In genomic region chr8:7163361-7163760, GRCm38 (mm10) we compare ENCODE assay signal across 29 mouse cellular contexts.
DNase-seq lines count a peak whose midpoint lies in the region; ATAC-seq and TF ChIP-seq lines count a peak whose summit lies in the region.
"Had no signal": no experiment of that assay in that cellular context is flagged by ENCODE, and none has a peak within 500 bp of the region (broad histone marks: within the 10 kb centered on the region; RNA-seq: fewer than 3 reads in every experiment).

No protein-coding gene starts in this region.

- no peak overlapping the region for H3K4me2 ChIP-seq in lung, embryonic 14.5 days
- H3K4me2 ChIP-seq in lung, embryonic 16.5 days (ENCODE audit: low read depth, low read length), result no peak overlapping the region
- H3K4me2 ChIP-seq: embryonic facial prominence, embryonic 13.5 days; forebrain, embryonic 12.5 days; forebrain, embryonic 15.5 days; heart, embryonic 12.5 days; heart, embryonic 15.5 days; hindbrain, embryonic 14.5 days had no signal

- no peak overlapping the region for H3K9ac ChIP-seq in lung, embryonic 14.5 days
- no peak overlapping the region for H3K9ac ChIP-seq in lung, embryonic 16.5 days (ENCODE audit: low read length)
- H3K9ac ChIP-seq: embryonic facial prominence, embryonic 13.5 days; forebrain, embryonic 12.5 days; forebrain, embryonic 15.5 days; heart, embryonic 12.5 days; heart, embryonic 15.5 days; hindbrain, embryonic 14.5 days had no signal

- no peaks in the 10 kb centered on the region for H3K27me3 ChIP-seq in lung, embryonic 14.5 days (ENCODE audit: insufficient read depth, low read length)
- no peaks in the 10 kb centered on the region for H3K27me3 ChIP-seq in lung, embryonic 16.5 days (ENCODE audit: control insufficient read depth, insufficient read depth, low read depth, low read length)
- H3K27me3 ChIP-seq: embryonic facial prominence, embryonic 13.5 days; forebrain, embryonic 12.5 days; forebrain, embryonic 15.5 days; heart, embryonic 12.5 days; heart, embryonic 15.5 days had no signal

- H3K9me3 ChIP-seq in lung, embryonic 14.5 days (ENCODE audit: low read depth, low read length), result no peaks in the 10 kb centered on the region
- no peaks in the 10 kb centered on the region for H3K9me3 ChIP-seq in lung, embryonic 16.5 days (ENCODE audit: control insufficient read depth, low read length)
- H3K9me3 ChIP-seq: embryonic facial prominence, embryonic 10.5 days; embryonic facial prominence, embryonic 13.5 days; forebrain, embryonic 12.5 days; forebrain, embryonic 15.5 days; heart, embryonic 12.5 days; heart, embryonic 15.5 days had no signal

- H3K4me3 ChIP-seq in lung, embryonic 14.5 days (ENCODE audit: low read depth, low read length), result no peak overlapping the region
- no peak overlapping the region for H3K4me3 ChIP-seq in lung, adult 2 months (replicated peaks; ENCODE audit: extremely low read depth, low read depth, low read length)
- no peak overlapping the region for H3K4me3 ChIP-seq in lung, embryonic 16.5 days (ENCODE audit: low read length)
- H3K4me3 ChIP-seq in layer of hippocampus, adult 2 months, result no peak overlapping the region
- H3K4me3 ChIP-seq: embryonic facial prominence, embryonic 10.5 days; embryonic facial prominence, embryonic 13.5 days; erythroblast, embryonic 14.5 days; forebrain, embryonic 12.5 days; forebrain, embryonic 15.5 days; gastrocnemius, adult 2 months; heart, embryonic 12.5 days; heart, embryonic 15.5 days had no signal

- no peak overlapping the region for H3K27ac ChIP-seq in lung, embryonic 14.5 days (ENCODE audit: low read depth)
- no peak overlapping the region for H3K27ac ChIP-seq in lung, embryonic 16.5 days (ENCODE audit: low read length)
- H3K27ac ChIP-seq in layer of hippocampus, adult 2 months, result no peak overlapping the region
- H3K27ac ChIP-seq: embryonic facial prominence, embryonic 10.5 days; embryonic facial prominence, embryonic 13.5 days; forebrain, embryonic 12.5 days; forebrain, embryonic 15.5 days; gastrocnemius, adult 2 months; heart, embryonic 15.5 days; hindbrain, embryonic 14.5 days; hindbrain, postnatal 0 days had no signal

- WGBS in lung, embryonic 14.5 days, result 88% methylated on average over 5 of the region's 5 CpGs
- WGBS in lung, adult 2 months, result 84% methylated on average over 5 of the region's 5 CpGs
- 83% methylated on average over 5 of the region's 5 CpGs for WGBS in lung, embryonic 16.5 days

- TF ChIP-seq POLR2A in lung, adult 2 months (IDR thresholded peaks at IDR 0.05; ENCODE audit: borderline replicate concordance, extremely low read depth, low read depth, low read length), result no peak

- H3K4me1 ChIP-seq in lung, embryonic 14.5 days (ENCODE audit: insufficient read depth), result no peaks in the 10 kb centered on the region
- no peaks in the 10 kb centered on the region for H3K4me1 ChIP-seq in lung, adult 2 months (ENCODE audit: control insufficient read depth, insufficient read depth, low read length)
- no peaks in the 10 kb centered on the region for H3K4me1 ChIP-seq in lung, embryonic 16.5 days (replicated peaks; ENCODE audit: control insufficient read depth, insufficient read depth, low read length)
- H3K4me1 ChIP-seq: embryonic facial prominence, embryonic 10.5 days; embryonic facial prominence, embryonic 13.5 days; forebrain, embryonic 12.5 days; forebrain, embryonic 15.5 days; heart, embryonic 12.5 days; heart, embryonic 15.5 days had no signal

- DNase-seq in lung, embryonic 14.5 days, result peak; percentile 37
- no peak for DNase-seq in lung, adult 2 months
- DNase-seq in lung, postnatal 14 days, result peak; percentile 17
- no peak for DNase-seq in spleen, adult 12 weeks (ENCODE audit: low spot score)
- no peak for DNase-seq in layer of hippocampus, adult 2 months (ENCODE audit: low spot score in 2 of 2)
- DNase-seq in retina, embryonic 14.5 days (ENCODE audit: low spot score), result no peak
- DNase-seq: adrenal gland, adult 2 months; adrenal gland, postnatal 25 days; cerebellum, adult 11-12 months; cerebellum, adult 8-10 months; cerebellum, postnatal 10 days; cerebellum, postnatal 36 days; embryo, embryonic 11 days; gastrocnemius, adult 2 months; gastrocnemius, postnatal 14 days; heart, adult 11 months; heart, postnatal 10 days; heart, postnatal 36 days had no signal

- no peak; the same call in 1 of the 2 replicates for ATAC-seq in lung, embryonic 14.5 days (ENCODE audit: insufficient read depth)
- peak; percentile 47; the same call in 1 of the 2 replicates for ATAC-seq in lung, embryonic 16.5 days (ENCODE audit: low read depth)
- ATAC-seq: CD4-positive, CD25-positive, alpha-beta regulatory T cell, adult 4 months; forebrain, embryonic 15.5 days; hindbrain, postnatal 0 days had no signal

- TF ChIP-seq CTCF in lung, embryonic 14.5 days (IDR thresholded peaks at IDR 0.05; ENCODE audit: low read depth), result no peak
- TF ChIP-seq CTCF in lung, adult 2 months (IDR thresholded peaks at IDR 0.05; ENCODE audit: insufficient read depth, low read length), result no peak
- no peak for TF ChIP-seq CTCF in layer of hippocampus, adult 2 months (conservative IDR thresholded peaks at IDR 0.05)

- H3K36me3 ChIP-seq in lung, embryonic 14.5 days (ENCODE audit: insufficient read depth), result no peaks in the 10 kb centered on the region
- no peaks in the 10 kb centered on the region for H3K36me3 ChIP-seq in lung, embryonic 16.5 days (ENCODE audit: control insufficient read depth, insufficient read depth, low read length)
- H3K36me3 ChIP-seq: embryonic facial prominence, embryonic 10.5 days; embryonic facial prominence, embryonic 13.5 days; forebrain, embryonic 12.5 days; forebrain, embryonic 15.5 days; heart, embryonic 12.5 days; heart, embryonic 15.5 days had no signal

Comparison
In these comparisons a context has a peak if more than half of its experiments do, and no peak if none do; other contexts are left out.
1. DNase-seq: peak in lung, embryonic 14.5 days (single experiment) and lung, postnatal 14 days (single experiment); none in lung, adult 2 months (single experiment), spleen, adult 12 weeks (single experiment), layer of hippocampus, adult 2 months (0 of 2) and retina, embryonic 14.5 days (single experiment).